Mouse (Mus musculus) midbrain, embryonic 11.5 days (tissue): ENCODE data around the gene Chd2. TPM values are rescaled to one million over a fixed set of nuclear protein-coding genes. Genes with fewer than 3 reads are reported as not detected.

ENCODE experiments used
- ATAC-seq: fragments of 200-750 bp; cut with Nextera tagmentation; 2 replicates; pipeline ENCODE4 v1.8.0; 2017; ENCODE audit warnings: moderate TSS enrichment, moderate library complexity; ENCODE audit not compliant: low FRiP score
- DNase-seq: peaks from one replicate; pipeline ENCODE4 v3.0.0; 2015; ENCODE audit warnings: low spot score; ENCODE audit errors: missing footprints
- H3K27ac ChIP-seq: fragments of 300-500 bp; sonication (generic); 2 replicates; pipeline ENCODE4 v1.5.1; 2014; ENCODE audit warnings: low read depth, low read length
- H3K27me3 ChIP-seq: fragments of 300-500 bp; sonication (generic); 2 replicates; pipeline ENCODE4 v1.6.1; 2014; ENCODE audit warnings: mild to moderate bottlenecking, low read length, moderate library complexity, mixed read lengths; ENCODE audit not compliant: control insufficient read depth, insufficient read depth
- H3K36me3 ChIP-seq: fragments of 300-500 bp; sonication (generic); 2 replicates; pipeline ENCODE4 v1.6.1; 2014; ENCODE audit warnings: mild to moderate bottlenecking, low read length, moderate library complexity, mixed read lengths; ENCODE audit not compliant: control insufficient read depth, insufficient read depth
- H3K4me1 ChIP-seq: fragments of 300-500 bp; sonication (generic); 2 replicates; pipeline ENCODE4 v1.6.1; 2014; ENCODE audit warnings: low read length; ENCODE audit not compliant: control insufficient read depth, insufficient read depth
- H3K4me2 ChIP-seq: fragments of 300-500 bp; sonication (generic); 2 replicates; pipeline ENCODE4 v1.6.1; 2014; ENCODE audit warnings: mild to moderate bottlenecking, moderate library complexity
- H3K4me3 ChIP-seq: fragments of 300-500 bp; sonication (generic); 2 replicates; pipeline ENCODE4 v1.5.1; 2014; ENCODE audit warnings: low read depth, low read length
- H3K9ac ChIP-seq: fragments of 300-500 bp; sonication (generic); 2 replicates; pipeline ENCODE4 v1.6.1; 2014; ENCODE audit warnings: low read length
- H3K9me3 ChIP-seq: fragments of 300-500 bp; sonication (generic); 2 replicates; pipeline ENCODE4 v1.6.1; 2016; ENCODE audit warnings: low read length; ENCODE audit not compliant: control insufficient read depth
- WGBS: fragments of 180-500 bp; shearing (Covaris S2); extraction: QIAGEN DNeasy Blood & Tissue Kit; methylation state at CpG from one replicate; pipeline ENCODE4 v1.1.7; 2014; 5-methylcytosine and 5-hydroxymethylcytosine counted together
- polyA plus RNA-seq: library from polyadenylated mRNA; unstranded; fragments of >200 nt; fragmentation: Nextera tagmentation; extraction: Ambion mirVana; gene quantifications from 2 replicates; pipeline ENCODE4 v1.2.1, GENCODE M21; 2014

Gene Chd2
- polyA plus RNA-seq, 1 experiment from 2014 or later, result 41.7 TPM

DNA sequence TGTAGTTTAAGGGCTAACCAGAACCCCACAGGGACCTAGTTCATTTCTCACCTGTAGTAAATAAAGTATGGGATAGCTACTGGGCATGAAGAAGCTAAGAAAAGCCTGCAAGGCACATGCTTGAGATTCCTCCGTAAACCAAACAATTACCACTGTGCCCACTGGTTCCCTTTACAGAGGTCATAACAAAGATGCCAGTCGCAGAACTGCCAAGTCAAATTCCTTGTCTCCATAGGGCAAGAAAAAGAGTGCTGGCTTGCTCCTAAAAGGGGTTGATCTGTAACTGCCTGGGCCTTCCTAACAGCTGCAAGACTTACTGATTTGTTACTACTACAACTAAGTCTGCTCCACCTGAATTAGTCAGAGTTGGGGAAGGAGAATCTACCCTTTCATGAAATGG is 32.9 kb downstream of the Chd2 start:
- Histone ChIP-seq H3K9me3 (no peaks in the 10 kb centered on the region), H3K4me3 (no peak overlapping the region), H3K27ac (no peak overlapping the region), H3K9ac (no peak overlapping the region), H3K36me3 (peaks cover 36% of the 10 kb centered on the region), H3K4me2 (no peak overlapping the region), H3K4me1 (no peaks in the 10 kb centered on the region), H3K27me3 (no peaks in the 10 kb centered on the region)
- ATAC-seq (no peak), DNase-seq (no peak)
- 100% methylated on average over 2 of the region's 2 CpGs for WGBS

DNA sequence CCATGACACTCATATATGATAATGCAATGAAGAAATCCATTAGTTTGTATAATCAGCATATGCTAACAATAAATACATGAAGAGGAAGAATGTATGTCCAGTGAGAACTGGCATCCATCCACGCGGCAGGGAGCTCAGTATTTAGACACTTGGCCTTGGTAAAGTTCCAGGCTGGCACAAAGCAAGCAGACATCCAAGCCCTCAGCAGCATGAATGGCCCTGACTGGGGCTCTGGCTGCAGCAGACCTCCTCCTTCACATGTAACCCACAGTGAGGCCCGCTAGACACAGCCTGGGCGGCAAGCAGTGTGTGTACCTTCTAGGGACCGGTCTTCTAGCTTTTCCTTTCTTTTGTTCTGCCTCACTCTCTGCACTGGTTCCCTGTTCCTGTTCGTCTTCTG is 34.1 kb downstream of the Chd2 start:
- no peak overlapping the region for H3K4me2 ChIP-seq
- H3K9me3 ChIP-seq, result no peaks in the 10 kb centered on the region
- no peak overlapping the region for H3K27ac ChIP-seq
- no peak overlapping the region for H3K4me3 ChIP-seq
- WGBS, result 96% methylated on average over 6 of the region's 6 CpGs
- H3K27me3 ChIP-seq, result no peaks in the 10 kb centered on the region
- ATAC-seq, result no peak
- H3K36me3 ChIP-seq, result peaks cover 35% of the 10 kb centered on the region
- H3K9ac ChIP-seq, result no peak overlapping the region
- no peaks in the 10 kb centered on the region for H3K4me1 ChIP-seq
- DNase-seq, result no peak

DNA sequence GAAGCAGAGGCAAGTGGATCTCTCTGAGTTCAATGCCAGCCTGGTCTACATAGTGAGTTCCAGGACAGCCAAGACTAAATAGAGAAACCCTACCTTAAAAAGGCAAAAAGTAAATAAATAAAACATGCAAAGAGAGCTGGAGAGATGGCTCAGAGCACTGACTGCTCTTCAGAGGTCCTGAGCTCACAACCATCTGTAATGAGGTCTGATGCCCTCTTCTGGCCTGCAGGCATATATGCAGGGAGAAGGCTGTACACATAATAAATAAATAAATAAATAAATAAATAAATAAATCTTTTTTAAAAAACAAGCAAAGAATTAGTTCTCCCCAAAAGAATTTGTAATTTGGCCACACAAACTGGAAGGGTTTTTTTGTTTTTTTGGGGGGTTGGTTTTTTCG is 34.8 kb downstream of the Chd2 start:
- H3K27me3 ChIP-seq, result no peaks in the 10 kb centered on the region
- no peak overlapping the region for H3K4me2 ChIP-seq
- H3K9ac ChIP-seq, result no peak overlapping the region
- H3K27ac ChIP-seq, result no peak overlapping the region
- H3K4me3 ChIP-seq, result no peak overlapping the region
- no peaks in the 10 kb centered on the region for H3K4me1 ChIP-seq
- 100% methylated on average over 1 of the region's 1 CpGs for WGBS
- ATAC-seq, result no peak
- no peak for DNase-seq
- H3K9me3 ChIP-seq, result no peaks in the 10 kb centered on the region
- H3K36me3 ChIP-seq, result peaks cover 34% of the 10 kb centered on the region

DNA sequence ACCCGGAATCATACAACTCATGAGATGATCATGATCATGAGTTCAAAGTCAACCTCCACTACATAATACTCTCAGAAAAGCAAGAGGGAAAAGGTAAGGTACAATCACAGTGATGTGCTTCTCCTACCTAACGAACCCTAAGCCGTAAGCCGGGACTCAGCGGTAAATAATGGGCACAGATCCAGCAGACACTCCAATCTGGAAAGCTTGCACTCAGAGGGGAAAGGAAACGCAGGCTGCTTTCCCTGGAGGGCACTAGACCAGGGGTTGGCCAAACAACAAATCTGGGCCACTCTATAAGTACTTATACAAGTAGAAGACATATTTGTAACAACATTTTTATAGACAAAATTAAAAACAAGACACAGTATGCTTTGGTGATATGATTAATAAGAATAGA is 36.4 kb downstream of the Chd2 start:
- WGBS, result 96% methylated on average over 6 of the region's 6 CpGs
- no peak for DNase-seq
- Histone ChIP-seq H3K9ac (no peak overlapping the region), H3K9me3 (no peaks in the 10 kb centered on the region), H3K27ac (no peak overlapping the region), H3K36me3 (peaks cover 37% of the 10 kb centered on the region), H3K4me3 (no peak overlapping the region), H3K27me3 (no peaks in the 10 kb centered on the region), H3K4me2 (no peak overlapping the region), H3K4me1 (no peaks in the 10 kb centered on the region)
- no peak for ATAC-seq

DNA sequence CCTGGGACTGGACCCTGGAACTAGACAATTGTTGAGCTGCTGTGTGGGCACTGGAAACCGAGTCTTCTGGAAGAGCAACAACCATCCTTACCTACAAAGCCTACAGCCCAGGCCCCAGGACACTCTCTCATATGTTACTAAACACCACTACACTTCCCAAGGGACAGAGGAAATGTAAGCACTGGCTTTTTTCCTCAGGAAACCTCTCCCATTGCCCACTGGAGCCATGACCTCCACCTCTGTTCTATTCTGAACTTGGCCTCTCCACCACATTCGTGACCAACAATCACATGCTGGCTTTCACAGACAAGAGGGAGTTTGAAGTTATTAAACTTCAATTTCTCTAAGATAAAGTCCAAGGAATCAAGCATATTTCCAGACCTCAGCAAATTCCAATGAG is 43.4 kb downstream of the Chd2 start:
- no peak overlapping the region for H3K4me3 ChIP-seq
- no peak overlapping the region for H3K27ac ChIP-seq
- WGBS, result 87% methylated on average over 2 of the region's 2 CpGs
- H3K9me3 ChIP-seq, result no peaks in the 10 kb centered on the region
- ATAC-seq (no peak), DNase-seq (no peak)
- H3K4me2 ChIP-seq, result no peak overlapping the region
- H3K27me3 ChIP-seq, result no peaks in the 10 kb centered on the region
- no peaks in the 10 kb centered on the region for H3K4me1 ChIP-seq
- peaks cover 45% of the 10 kb centered on the region for H3K36me3 ChIP-seq
- H3K9ac ChIP-seq, result no peak overlapping the region

DNA sequence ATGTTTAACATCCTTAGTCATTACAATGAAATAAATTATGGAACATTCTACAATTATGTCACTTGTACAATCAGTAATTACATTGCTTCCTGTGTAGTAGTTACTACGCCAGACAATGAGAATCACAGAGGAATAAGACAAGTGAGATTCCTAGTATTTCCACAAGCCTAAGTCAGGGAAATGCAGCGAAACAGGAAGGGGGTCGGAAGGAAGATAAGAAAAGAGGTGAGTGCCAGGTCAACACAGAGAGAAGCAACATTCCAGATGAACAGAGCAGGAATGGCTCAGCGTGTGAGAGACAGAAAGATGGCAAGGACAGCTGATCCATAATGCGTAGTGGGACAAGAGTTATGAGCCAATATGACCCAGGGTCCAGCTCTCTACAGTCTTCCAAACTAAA is 52.4 kb downstream of the Chd2 start:
- Histone ChIP-seq H3K4me3 (no peak overlapping the region), H3K27ac (no peak overlapping the region), H3K27me3 (no peaks in the 10 kb centered on the region), H3K4me2 (no peak overlapping the region), H3K9me3 (no peaks in the 10 kb centered on the region), H3K36me3 (peaks cover 31% of the 10 kb centered on the region; the same call in 1 of the 2 replicates), H3K9ac (no peak overlapping the region), H3K4me1 (no peaks in the 10 kb centered on the region)
- no peak for ATAC-seq
- no peak for DNase-seq
- WGBS, result 96% methylated on average over 5 of the region's 5 CpGs

DNA sequence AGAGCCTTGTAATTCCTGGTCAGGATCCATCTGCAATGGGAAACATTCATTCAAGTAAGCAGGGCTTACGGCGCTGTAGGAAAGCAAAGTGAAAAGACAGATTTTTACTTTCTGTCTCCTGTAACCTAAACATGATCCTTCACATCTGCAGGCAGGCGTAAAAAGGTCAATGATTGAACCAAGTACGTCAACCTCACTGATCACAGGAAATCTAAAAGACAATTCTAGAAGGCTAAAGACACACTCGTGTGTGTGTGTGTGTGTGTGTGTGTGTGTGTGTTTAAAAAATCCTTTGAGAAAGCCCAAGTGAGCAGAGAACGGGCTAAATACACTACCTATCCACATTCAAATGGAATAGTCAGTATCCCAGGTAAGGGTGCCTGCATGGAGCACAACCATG is 60.5 kb downstream of the Chd2 start:
- no peaks in the 10 kb centered on the region for H3K9me3 ChIP-seq
- DNase-seq, result no peak
- H3K27me3 ChIP-seq, result no peaks in the 10 kb centered on the region
- ATAC-seq, result no peak
- no peak overlapping the region for H3K4me2 ChIP-seq
- no peak overlapping the region for H3K4me3 ChIP-seq
- H3K36me3 ChIP-seq, result peaks cover 37% of the 10 kb centered on the region
- H3K9ac ChIP-seq, result no peak overlapping the region
- H3K4me1 ChIP-seq, result no peaks in the 10 kb centered on the region
- H3K27ac ChIP-seq, result no peak overlapping the region
- WGBS, result 93% methylated on average over 6 of the region's 6 CpGs

DNA sequence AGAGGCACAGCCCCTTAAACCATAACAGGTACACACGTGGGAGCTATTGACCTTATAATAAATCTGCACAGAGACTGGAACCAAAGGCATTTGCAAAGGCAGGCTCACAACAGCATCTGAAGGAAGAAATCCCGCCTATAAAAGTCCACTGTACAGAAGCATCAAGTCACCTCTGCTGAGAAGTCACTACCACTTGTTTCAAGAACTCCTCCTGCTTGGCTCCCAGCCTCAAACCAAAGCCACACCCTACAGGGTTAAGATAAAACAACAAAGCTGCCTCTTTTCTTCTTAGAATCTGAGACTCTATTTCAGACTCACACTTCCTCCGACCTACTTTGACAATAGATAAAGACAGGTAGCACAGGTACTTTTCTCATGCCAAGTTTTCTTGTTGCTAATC is 62.1 kb downstream of the Chd2 start:
- 88% methylated on average over 3 of the region's 3 CpGs for WGBS
- peaks cover 49% of the 10 kb centered on the region for H3K36me3 ChIP-seq
- no peaks in the 10 kb centered on the region for H3K27me3 ChIP-seq

DNA sequence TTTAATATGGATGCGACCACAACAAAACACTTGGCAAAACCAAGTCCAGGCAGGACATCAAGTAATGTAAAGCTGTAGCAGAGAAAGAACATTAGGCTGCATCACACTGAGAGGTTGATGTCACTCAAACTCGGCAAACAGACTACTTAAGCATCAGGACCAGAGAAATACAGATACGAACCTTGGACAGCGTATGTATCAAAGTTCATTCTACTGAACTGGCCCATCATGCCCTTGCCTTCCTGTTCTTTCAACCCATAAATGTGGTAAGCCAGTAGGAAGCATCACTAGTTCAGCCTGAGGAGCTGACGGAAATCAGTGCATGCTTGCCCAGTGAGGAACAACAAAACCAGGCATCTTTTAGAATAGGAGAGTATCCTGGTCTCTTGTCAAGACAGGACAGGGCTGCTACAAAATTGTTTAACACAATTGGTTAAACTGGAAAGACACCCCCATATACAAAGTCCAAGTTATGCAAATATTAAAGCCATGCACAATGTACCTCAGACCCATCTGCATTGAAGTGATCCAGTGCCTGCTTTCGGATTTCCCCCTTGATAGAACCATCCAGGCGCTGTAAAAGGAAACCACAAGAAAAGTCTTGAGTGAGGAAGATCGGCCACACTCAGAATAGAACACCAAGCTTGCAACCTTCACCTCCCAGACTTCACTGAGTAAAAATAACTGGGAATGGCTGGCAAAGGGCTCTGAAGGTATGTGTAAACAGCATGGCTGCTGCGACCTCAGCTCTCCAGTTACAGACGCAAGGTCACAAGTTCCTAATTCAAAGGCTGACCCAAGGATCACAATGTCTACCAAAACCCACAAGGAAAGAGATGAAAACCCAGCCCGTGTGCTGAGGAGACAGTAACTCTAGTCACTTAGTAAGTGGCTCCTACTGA is 63.2 kb downstream of the Chd2 start:
- Histone ChIP-seq H3K27ac (no peak overlapping the region), H3K4me3 (no peak overlapping the region), H3K36me3 (peaks cover 52% of the 10 kb centered on the region), H3K9ac (no peak overlapping the region), H3K27me3 (no peaks in the 10 kb centered on the region), H3K4me2 (no peak overlapping the region), H3K9me3 (no peaks in the 10 kb centered on the region), H3K4me1 (no peaks in the 10 kb centered on the region)
- ATAC-seq, result no peak
- DNase-seq, result no peak
- 90% methylated on average over 11 of the region's 11 CpGs for WGBS

More for the DNA sequence above, 62.1 kb downstream of the Chd2 start:
- Histone ChIP-seq H3K4me1 (no peaks in the 10 kb centered on the region), H3K9ac (no peak overlapping the region), H3K4me3 (no peak overlapping the region), H3K4me2 (no peak overlapping the region), H3K9me3 (no peaks in the 10 kb centered on the region), H3K27ac (no peak overlapping the region)
- DNase-seq (no peak), ATAC-seq (no peak)
